Mouse (Mus musculus) MEL (cell line): Measurements from ENCODE around the gene Slc39a12.

Experiments used
- BHLHE40 ChIP-seq: IDR thresholded peaks from 2 replicates; pipeline ENCODE4 v1.6.1; 2012; ENCODE audit warnings: low read depth, mild to moderate bottlenecking, inconsistent platforms, low read length, improper control_type of control experiment, borderline replicate concordance
- CHD1 ChIP-seq: IDR thresholded peaks from 2 replicates; pipeline ENCODE4 v1.6.1; 2012; ENCODE audit warnings: low read depth, mild to moderate bottlenecking, inconsistent platforms, low read length, improper control_type of control experiment
- CTCF ChIP-seq, 3 experiments: IDR thresholded peaks in 2 of 3; conservative IDR thresholded peaks in 1 of 3; 2 replicates each; pipeline ENCODE4 v1.5.1; 2011 to 2012; ENCODE audit warnings: low read length in 3 of 3, low read depth in 2 of 3, mild to moderate bottlenecking in 2 of 3, improper control_type of control experiment in 1 of 3, inconsistent platforms in 1 of 3, mixed read lengths in 1 of 3, moderate library complexity in 1 of 3; ENCODE audit not compliant: control insufficient read depth in 1 of 3, insufficient read depth in 1 of 3, poor library complexity in 1 of 3, severe bottlenecking in 1 of 3
- GATA1 ChIP-seq: IDR thresholded peaks from 2 replicates; pipeline ENCODE4 v1.6.1; 2011; ENCODE audit warnings: low read depth, low read length, improper control_type of control experiment
- MAX ChIP-seq: IDR thresholded peaks from 2 replicates; pipeline ENCODE4 v1.6.1; 2011; ENCODE audit warnings: low read length, improper control_type of control experiment
- MXI1 ChIP-seq: IDR thresholded peaks from 2 replicates; pipeline ENCODE4 v1.6.1; 2011; ENCODE audit warnings: mild to moderate bottlenecking, low read depth, low read length, improper control_type of control experiment
- MYC ChIP-seq: IDR thresholded peaks from 2 replicates; pipeline ENCODE4 v1.6.1; 2011; ENCODE audit warnings: low read depth, mild to moderate bottlenecking, low read length, improper control_type of control experiment, moderate library complexity
- NELFE ChIP-seq: IDR thresholded peaks from 2 replicates; pipeline ENCODE4 v1.6.1; 2011; ENCODE audit warnings: low read depth, low read length, improper control_type of control experiment
- NRF1 ChIP-seq: IDR thresholded peaks from 2 replicates; pipeline ENCODE4 v1.6.1; 2014; ENCODE audit warnings: low read depth, mild to moderate bottlenecking, inconsistent platforms, low read length, improper control_type of control experiment, moderate library complexity; ENCODE audit not compliant: poor library complexity, insufficient read depth, severe bottlenecking
- POLR2A ChIP-seq, 2 experiments: IDR thresholded peaks; 2 replicates each; pipeline ENCODE4 v1.6.1; 2011 to 2012; ENCODE audit warnings: low read length in 2 of 2, mild to moderate bottlenecking in 2 of 2, control low read depth in 1 of 2, improper control_type of control experiment in 1 of 2, low read depth in 1 of 2, moderate library complexity in 1 of 2; ENCODE audit not compliant: control insufficient read depth in 1 of 2, insufficient read depth in 1 of 2, poor library complexity in 1 of 2
- SIN3A ChIP-seq: IDR thresholded peaks from 2 replicates; pipeline ENCODE4 v1.6.1; 2012; ENCODE audit warnings: low read length, improper control_type of control experiment, inconsistent platforms
- SMC3 ChIP-seq: IDR thresholded peaks from 2 replicates; pipeline ENCODE4 v1.6.1; 2011; ENCODE audit warnings: low read depth, low read length, improper control_type of control experiment
- TCF12 ChIP-seq: IDR thresholded peaks from 2 replicates; pipeline ENCODE4 v1.6.1; 2014; ENCODE audit warnings: low read depth, mild to moderate bottlenecking, inconsistent platforms, low read length, improper control_type of control experiment, moderate library complexity

DNA sequence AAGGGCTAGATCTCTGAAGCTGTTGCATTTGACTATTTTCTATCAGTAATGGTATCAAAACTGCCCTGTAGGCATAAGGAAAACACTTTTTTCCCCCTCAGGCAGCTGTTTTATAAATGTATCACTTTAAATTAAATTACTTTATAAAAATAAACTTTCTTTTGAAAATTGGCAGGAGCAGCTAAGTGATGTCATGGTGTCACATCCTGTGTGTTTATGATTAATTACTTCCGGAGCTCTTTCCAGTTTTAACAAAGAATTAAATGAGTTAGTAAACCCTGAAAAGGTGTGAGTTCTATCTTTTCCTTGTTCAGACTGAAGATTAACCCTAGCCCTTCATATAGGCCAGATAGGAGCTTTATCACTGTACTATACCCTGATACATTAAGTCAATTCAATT lies 59.2 kb downstream of the Slc39a12 start:
- no peak for TF ChIP-seq NELFE
- no peak for TF ChIP-seq CTCF (IDR thresholded peaks at IDR 0.05 in 2 of 3, conservative IDR thresholded peaks at IDR 0.05 in 1 of 3; ENCODE audit: control insufficient read depth in 1 of 3, insufficient read depth in 1 of 3, low read depth in 2 of 3, low read length in 3 of 3, poor library complexity in 1 of 3, severe bottlenecking in 1 of 3)
- no peak for TF ChIP-seq BHLHE40
- TF ChIP-seq SIN3A: no peak
- no peak for TF ChIP-seq POLR2A (IDR thresholded peaks at IDR 0.05; ENCODE audit: control insufficient read depth in 1 of 2, insufficient read depth in 1 of 2, low read depth in 1 of 2, low read length in 2 of 2, poor library complexity in 1 of 2)
- no peak for TF ChIP-seq NRF1
- TF ChIP-seq SMC3: no peak
- TF ChIP-seq MAX: no peak
- TF ChIP-seq GATA1: no peak
- TF ChIP-seq MYC: no peak
- no peak for TF ChIP-seq CHD1
- no peak for TF ChIP-seq MXI1
- no peak for TF ChIP-seq TCF12
